Mouse (Mus musculus) small intestine, adult 2 months (tissue): Measurements from ENCODE around the gene Gm7876. TPM values are rescaled to one million over a fixed set of nuclear protein-coding genes. Genes with fewer than 3 reads are reported as not detected.
"Not testable (repeated sequence)": the region's sequence is repeated elsewhere in the genome, so short reads cannot be mapped to it uniquely, and the experiment has no call there.

Experiments used
- H3K27ac ChIP-seq: fragments of 200-500 bp; 2 replicates; pipeline ENCODE4 v1.5.1; 2012; ENCODE audit warnings: low read depth, low read length, control low read depth, inconsistent platforms; ENCODE audit not compliant: insufficient read depth
- H3K27me3 ChIP-seq: fragments of 200-500 bp; 2 replicates; pipeline ENCODE4 v1.6.1; 2012; ENCODE audit warnings: mild to moderate bottlenecking, moderate library complexity, low read length, inconsistent platforms; ENCODE audit not compliant: control insufficient read depth, insufficient read depth
- H3K36me3 ChIP-seq: fragments of 200-500 bp; 2 replicates; pipeline ENCODE4 v1.6.1; 2012; ENCODE audit warnings: mild to moderate bottlenecking, low read length, control low read depth, inconsistent platforms; ENCODE audit not compliant: control insufficient read depth, insufficient read depth
- H3K4me1 ChIP-seq: fragments of 200-500 bp; 2 replicates; pipeline ENCODE4 v1.6.1; 2012; ENCODE audit warnings: low read length, inconsistent platforms, mixed read lengths; ENCODE audit not compliant: control insufficient read depth, insufficient read depth, insufficient read length
- H3K4me3 ChIP-seq: fragments of 200-500 bp; 2 replicates; pipeline ENCODE4 v1.5.1; 2012; ENCODE audit warnings: low read depth, mild to moderate bottlenecking, control low read depth, inconsistent platforms, low read length, moderate library complexity
- WGBS: fragments of 180-500 bp; shearing (Covaris S2); methylation state at CpG from one replicate; pipeline ENCODE4 v1.1.7; 2018; 5-methylcytosine and 5-hydroxymethylcytosine counted together
- polyA plus RNA-seq: library from polyadenylated mRNA; depleted of rRNA; stranded (reverse); fragments of >200 nt; gene quantifications from 2 replicates; pipeline ENCODE4 v1.2.3, GENCODE M21; 2012; rRNA removed

The Gm7876 gene
- not detected in 2 replicates for polyA plus RNA-seq

DNA sequence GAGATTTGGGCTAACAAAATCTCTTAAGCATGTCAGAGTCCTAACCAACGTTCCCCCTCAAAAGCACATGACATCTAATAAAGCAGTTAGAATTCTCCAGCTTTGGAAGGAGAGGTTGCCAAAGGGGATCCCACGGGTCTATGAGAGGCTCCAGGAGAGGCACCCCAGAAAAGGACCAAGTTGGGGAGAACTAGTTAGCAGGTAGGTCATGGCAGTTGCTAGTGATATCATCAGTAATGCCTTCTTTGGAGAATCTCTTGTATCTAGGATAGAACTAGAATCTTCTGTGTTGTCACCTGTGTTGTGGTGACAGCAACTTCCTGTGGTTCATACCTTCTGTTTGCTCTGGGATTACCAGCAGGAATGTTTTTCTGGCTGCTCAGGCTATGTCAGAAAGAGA is at the start of gene Gm7876:
Gm7876 (plus strand) TSS at position 301 of the 400 bp plus-strand sequence.
- H3K27ac ChIP-seq, H3K4me1 ChIP-seq, H3K27me3 ChIP-seq, H3K36me3 ChIP-seq, H3K4me3 ChIP-seq: not testable (repeated sequence)
- WGBS: 76% methylated on average over 1 of the region's 2 CpGs

GRCm38 (mm10) chr14:4663892-4664291 is 45.1 kb upstream of the Gm7876 start, which contains the start of gene Gm3239:
Gene Gm3239 (plus strand): TSS chr14:4664192.
- H3K27ac ChIP-seq, H3K4me1 ChIP-seq, H3K27me3 ChIP-seq, H3K36me3 ChIP-seq, H3K4me3 ChIP-seq: not testable (repeated sequence)
- WGBS: no CpG with 5 or more reads among the region's 2 CpGs

GRCm38 (mm10) chr14:4726038-4726880 is 17.2 kb downstream of the Gm7876 start, which contains the start of gene Gm3252:
Gene Gm3252 (plus strand): TSS chr14:4726775.
- H3K27ac ChIP-seq, H3K27me3 ChIP-seq, H3K4me1 ChIP-seq, H3K36me3 ChIP-seq, H3K4me3 ChIP-seq: not testable (repeated sequence)
- under 1% methylated on average over 30 of the region's 47 CpGs for WGBS

Other genes starting within 250 kb of the Gm7876 start
- gene Gm3182, start 227.5 kb upstream of the Gm7876 start, polyA plus RNA-seq: not detected in 2 replicates
- not detected in 2 replicates for gene Gm3047, start 153.8 kb upstream of the Gm7876 start, polyA plus RNA-seq
- not detected in 2 replicates for gene Gm8159, start 76.9 kb upstream of the Gm7876 start, polyA plus RNA-seq
- gene Gm3239, start 45.0 kb upstream of the Gm7876 start, polyA plus RNA-seq: not detected in 2 replicates
- not detected in 2 replicates for gene Gm3252, start 17.5 kb downstream of the Gm7876 start, polyA plus RNA-seq
- not detected in 2 replicates for gene Gm9602, start 67.1 kb downstream of the Gm7876 start, polyA plus RNA-seq
- gene Gm3269, start 128.9 kb downstream of the Gm7876 start, polyA plus RNA-seq: not detected in 2 replicates
- gene Gm3264, start 146.3 kb downstream of the Gm7876 start, polyA plus RNA-seq: not detected in 2 replicates
- not detected in 2 replicates for gene Gm3278, start 183.2 kb downstream of the Gm7876 start, polyA plus RNA-seq